Mouse (Mus musculus): Measurements from ENCODE around the gene Eno1. TPM values are rescaled to one million over a fixed set of nuclear protein-coding genes. Genes with fewer than 3 reads are reported as not detected.
"Not testable (repeated sequence)": the region's sequence is repeated elsewhere in the genome, so short reads cannot be mapped to it uniquely, and the experiment has no call there.

Eno1 gene
- polyA plus RNA-seq, 1 experiment from 2014 or later = 1,577 TPM

GRCm38 (mm10) chr4:150270718-150271117, 34.2 kb downstream of the Eno1 start:
- H3K27me3 ChIP-seq; ATAC-seq (ENCODE audit: insufficient number of reproducible peaks, insufficient read depth, low FRiP score, low TSS enrichment); H3K27ac ChIP-seq; H3K36me3 ChIP-seq; H3K4me2 ChIP-seq (replicated peaks); H3K9ac ChIP-seq; H3K9me3 ChIP-seq; H3K4me3 ChIP-seq: not testable (repeated sequence)
- 73% methylated on average over 4 of the region's 4 CpGs for WGBS
- H3K4me1 ChIP-seq = peaks cover 32% of the 10 kb centered on the region

GRCm38 (mm10) chr4:150272725-150273124, 36.2 kb downstream of the Eno1 start:
- H3K9ac ChIP-seq = no peak overlapping the region
- H3K4me2 ChIP-seq (replicated peaks) = peak overlapping the region; percentile 22; the same call in 1 of the 2 replicates
- H3K4me3 ChIP-seq = no peak overlapping the region
- ATAC-seq (ENCODE audit: insufficient number of reproducible peaks, insufficient read depth, low FRiP score, low TSS enrichment) = no peak
- H3K27me3 ChIP-seq = no peaks in the 10 kb centered on the region
- H3K36me3 ChIP-seq = no peaks in the 10 kb centered on the region
- H3K9me3 ChIP-seq = no peaks in the 10 kb centered on the region
- 7% methylated on average over 9 of the region's 9 CpGs for WGBS
- peak overlapping the region; percentile 61 for H3K27ac ChIP-seq
- peaks cover 32% of the 10 kb centered on the region for H3K4me1 ChIP-seq

GRCm38 (mm10) chr4:150275531-150275930, 39.0 kb downstream of the Eno1 start:
- no peak overlapping the region for H3K4me2 ChIP-seq (replicated peaks)
- H3K4me1 ChIP-seq = peaks cover 21% of the 10 kb centered on the region
- no peaks in the 10 kb centered on the region for H3K9me3 ChIP-seq
- no peak overlapping the region for H3K9ac ChIP-seq
- no peak overlapping the region for H3K27ac ChIP-seq
- no peak overlapping the region for H3K4me3 ChIP-seq
- ATAC-seq (ENCODE audit: insufficient number of reproducible peaks, insufficient read depth, low FRiP score, low TSS enrichment) = no peak
- H3K27me3 ChIP-seq = no peaks in the 10 kb centered on the region
- H3K36me3 ChIP-seq = no peaks in the 10 kb centered on the region
- 83% methylated on average over 5 of the region's 5 CpGs for WGBS

- H3K27ac ChIP-seq, H3K27me3 ChIP-seq: not testable (repeated sequence)
Measured at GRCm38 (mm10) chr4:150279336-150279735, 42.8 kb downstream of the Eno1 start.

GRCm38 (mm10) chr4:150280002-150280401, 43.5 kb downstream of the Eno1 start:
- Histone ChIP-seq H3K27me3 (no peaks in the 10 kb centered on the region), H3K4me2 (replicated peaks) (no peak overlapping the region), H3K27ac (0 out of 2 replicates have a peak overlapping the region, but pooled peaks have one; percentile 69), H3K4me3 (no peak overlapping the region), H3K36me3 (no peaks in the 10 kb centered on the region), H3K4me1 (peaks cover 16% of the 10 kb centered on the region), H3K9me3 (no peaks in the 10 kb centered on the region), H3K9ac (no peak overlapping the region)
- 70% methylated on average over 2 of the region's 2 CpGs for WGBS
- ATAC-seq (ENCODE audit: insufficient number of reproducible peaks, insufficient read depth, low FRiP score, low TSS enrichment) = no peak

More at GRCm38 (mm10) chr4:150279336-150279735, 42.8 kb downstream of the Eno1 start:
- H3K9me3 ChIP-seq; H3K9ac ChIP-seq; H3K36me3 ChIP-seq; H3K4me2 ChIP-seq (replicated peaks); H3K4me3 ChIP-seq; ATAC-seq (ENCODE audit: insufficient number of reproducible peaks, insufficient read depth, low FRiP score, low TSS enrichment): not testable (repeated sequence)
- 71% methylated on average over 7 of the region's 7 CpGs for WGBS
- H3K4me1 ChIP-seq = peaks cover 16% of the 10 kb centered on the region

GRCm38 (mm10) chr4:150280459-150280858, 43.9 kb downstream of the Eno1 start:
- Histone ChIP-seq H3K9me3 (no peaks in the 10 kb centered on the region), H3K4me3 (peak overlapping the region; percentile 98), H3K36me3 (no peaks in the 10 kb centered on the region), H3K27me3 (no peaks in the 10 kb centered on the region), H3K9ac (no peak overlapping the region), H3K27ac (peak overlapping the region; percentile 69; the same call in 1 of the 2 replicates), H3K4me1 (peaks cover 18% of the 10 kb centered on the region), H3K4me2 (replicated peaks) (peak overlapping the region; percentile 58)
- WGBS = 36% methylated on average over 4 of the region's 4 CpGs
- ATAC-seq (ENCODE audit: insufficient number of reproducible peaks, insufficient read depth, low FRiP score, low TSS enrichment) = no peak

GRCm38 (mm10) chr4:150281018-150281761, 44.7 kb downstream of the Eno1 start, which contains the start of gene Rere:
Gene Rere, plus strand, starts transcription at chr4:150281646.
- H3K27me3 ChIP-seq = no peaks in the 10 kb centered on the region
- WGBS = under 1% methylated on average over 57 of the region's 60 CpGs
- peak within 1 kb of the TSS; percentile 99 for H3K9ac ChIP-seq
- H3K27ac ChIP-seq = peak within 1 kb of the TSS; percentile 98
- H3K4me2 ChIP-seq (replicated peaks) = peak within 1 kb of the TSS; percentile 76
- peak within 1 kb of the TSS; percentile 98 for H3K4me3 ChIP-seq
- H3K36me3 ChIP-seq = no peaks in the 10 kb centered on the region
- H3K9me3 ChIP-seq = no peaks in the 10 kb centered on the region
- peak; percentile 95 for ATAC-seq (ENCODE audit: insufficient number of reproducible peaks, insufficient read depth, low FRiP score, low TSS enrichment)
- peaks cover 22% of the 10 kb centered on the region for H3K4me1 ChIP-seq

- no peaks in the 10 kb centered on the region for H3K36me3 ChIP-seq
- no peaks in the 10 kb centered on the region for H3K27me3 ChIP-seq
- peak overlapping the region; percentile 98 for H3K4me3 ChIP-seq
- peak overlapping the region; percentile 99 for H3K9ac ChIP-seq
- H3K4me2 ChIP-seq (replicated peaks) = peak overlapping the region; percentile 76
- WGBS = 1% methylated on average over 49 of the region's 50 CpGs
- ATAC-seq (ENCODE audit: insufficient number of reproducible peaks, insufficient read depth, low FRiP score, low TSS enrichment) = no peak
- no peaks in the 10 kb centered on the region for H3K9me3 ChIP-seq
- H3K27ac ChIP-seq = peak overlapping the region; percentile 94
- peaks cover 22% of the 10 kb centered on the region for H3K4me1 ChIP-seq
Measured at GRCm38 (mm10) chr4:150281891-150282630, 45.5 kb downstream of the Eno1 start.

- WGBS = 8% methylated on average over 5 of the region's 5 CpGs
- no peaks in the 10 kb centered on the region for H3K9me3 ChIP-seq
- no peaks in the 10 kb centered on the region for H3K36me3 ChIP-seq
- peak overlapping the region; percentile 99 for H3K9ac ChIP-seq
- H3K27me3 ChIP-seq = no peaks in the 10 kb centered on the region
- peak overlapping the region; percentile 94; the same call in 1 of the 2 replicates for H3K27ac ChIP-seq
- peak overlapping the region; percentile 76 for H3K4me2 ChIP-seq (replicated peaks)
- ATAC-seq (ENCODE audit: insufficient number of reproducible peaks, insufficient read depth, low FRiP score, low TSS enrichment) = no peak
- H3K4me1 ChIP-seq = peaks cover 22% of the 10 kb centered on the region
- H3K4me3 ChIP-seq = peak overlapping the region; percentile 98
Measured at GRCm38 (mm10) chr4:150282631-150283334, 46.3 kb downstream of the Eno1 start.

GRCm38 (mm10) chr4:150283335-150283638, 46.8 kb downstream of the Eno1 start:
- Histone ChIP-seq H3K4me2 (replicated peaks) (peak overlapping the region; percentile 76), H3K27me3 (no peaks in the 10 kb centered on the region), H3K4me3 (peak overlapping the region; percentile 98), H3K9ac (peak overlapping the region; percentile 48), H3K27ac (peak overlapping the region; percentile 47; the same call in 1 of the 2 replicates), H3K36me3 (no peaks in the 10 kb centered on the region), H3K9me3 (no peaks in the 10 kb centered on the region), H3K4me1 (peaks cover 22% of the 10 kb centered on the region)
- WGBS = 8% methylated on average over 2 of the region's 2 CpGs
- no peak for ATAC-seq (ENCODE audit: insufficient number of reproducible peaks, insufficient read depth, low FRiP score, low TSS enrichment)

GRCm38 (mm10) chr4:150283993-150284392, 47.5 kb downstream of the Eno1 start:
- peaks cover 27% of the 10 kb centered on the region for H3K4me1 ChIP-seq
- H3K9ac ChIP-seq = peak overlapping the region; percentile 48
- peak overlapping the region; percentile 98 for H3K4me3 ChIP-seq
- no peaks in the 10 kb centered on the region for H3K9me3 ChIP-seq
- WGBS = 11% methylated on average over 6 of the region's 6 CpGs
- no peak for ATAC-seq (ENCODE audit: insufficient number of reproducible peaks, insufficient read depth, low FRiP score, low TSS enrichment)
- no peaks in the 10 kb centered on the region for H3K36me3 ChIP-seq
- H3K27me3 ChIP-seq = no peaks in the 10 kb centered on the region
- H3K4me2 ChIP-seq (replicated peaks) = peak overlapping the region; percentile 76
- 0 out of 2 replicates have a peak overlapping the region, but pooled peaks have one; percentile 47 for H3K27ac ChIP-seq

Measured in embryonic facial prominence, embryonic 12.5 days (tissue).